Mouse (Mus musculus): ENCODE measurements at regions not wholly inside any gene's neighbourhood (a gene's known extent, or its start where the extent isn't known, plus 50 kb on each side); places are given as distances from the start of the nearest gene placed in this dataset.

DNA sequence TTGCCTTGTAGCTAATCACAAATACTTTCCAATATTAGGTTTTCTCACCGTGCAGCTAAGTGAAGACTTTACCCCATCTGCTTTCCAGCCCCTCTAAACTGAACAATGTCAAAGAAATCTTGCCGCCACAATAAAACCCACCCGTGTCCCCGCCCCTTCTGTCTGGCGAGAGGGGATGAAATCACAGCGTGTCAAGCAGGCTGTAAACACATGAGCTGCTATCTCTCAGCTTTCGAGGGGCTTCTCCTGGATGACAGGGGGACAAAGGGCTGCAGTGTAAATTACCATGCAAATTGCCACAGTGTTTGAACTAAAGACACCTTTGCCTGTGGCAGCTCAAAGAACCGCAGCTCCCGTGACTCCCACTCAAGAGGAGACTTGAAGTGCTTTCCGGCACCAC, 134.3 kb downstream of the Slc4a3 start:
- TF ChIP-seq GATA1 (IDR thresholded peaks at IDR 0.05; ENCODE audit: borderline replicate concordance, low read length): no peak
- no peak for TF ChIP-seq FLI1 (IDR thresholded peaks at IDR 0.05; ENCODE audit: low read length)
